ENCODE assay signal across 7 mouse cellular contexts in genomic region chr4:129032963-129033951, GRCm38 (mm10). TPM values are rescaled to one million over a fixed set of nuclear protein-coding genes. Genes with fewer than 3 reads are reported as not detected.
DNase-seq lines count a peak whose midpoint lies in the region.

No protein-coding gene starts in this region.

- no peaks in the 10 kb centered on the region for H3K27me3 ChIP-seq in splenic B cell, adult 2 months (ENCODE audit: control insufficient read depth, insufficient read depth, low read length, poor library complexity, severe bottlenecking)

- H3K36me3 ChIP-seq in splenic B cell, adult 2 months (ENCODE audit: control insufficient read depth, insufficient read depth, low read length, poor library complexity, severe bottlenecking), result no peaks in the 10 kb centered on the region

- peak; percentile 90 for DNase-seq in CD4-positive helper T cell, adult 2 months (ENCODE audit: low read depth, low spot score)
- peak; percentile 67 for DNase-seq in MN1 (ENCODE audit: low spot score)
- DNase-seq in cerebellum, postnatal 25 days, result peak; percentile 83 to 87
- peak; percentile 59 for DNase-seq in heart, adult 8-10 months (ENCODE audit: low spot score)
- DNase-seq in kidney, postnatal 10 days, result peak; percentile 81
- DNase-seq in lung, postnatal 4 days, result peak; percentile 83 to 88
- DNase-seq in splenic B cell, adult 2 months (ENCODE audit: low read depth, low spot score), result peak; percentile 91

RNA-seq across cellular contexts. Expression of gene Rnf19b, which starts 24.8 kb away (rescaled TPM):
- total RNA-seq in heart, adult 8-10 months (2022), result 10 to 100 TPM; 26.0 to 30.0 (median 27.7) TPM

RNA-seq across cellular contexts. Expression of gene Ak2, which starts 41.5 kb away (rescaled TPM):
- total RNA-seq in heart, adult 8-10 months (2022), result 10 to 100 TPM; 58.0 to 66.2 (median 62.3) TPM

Comparison
In these comparisons a context has a peak if more than half of its experiments do, and no peak if none do; other contexts are left out.
1. Peak in every context shown above with its lines: DNase-seq.